Mouse (Mus musculus): Measurements from ENCODE around the gene Plekha3.

GRCm38 (mm10) chr2:76658551-76658950, 16.5 kb upstream of the Plekha3 start:
- no peak for TF ChIP-seq POLR2A (IDR thresholded peaks at IDR 0.05; ENCODE audit: insufficient read length, low read depth)
- no peak for TF ChIP-seq USF1 (IDR thresholded peaks at IDR 0.05; ENCODE audit: low read depth)
- no peak for TF ChIP-seq MYOG (IDR thresholded peaks at IDR 0.05; ENCODE audit: control insufficient read depth in 1 of 3, insufficient read depth in 1 of 3, insufficient read length in 2 of 3, low read depth in 2 of 3)
- no peak for TF ChIP-seq SRF (IDR thresholded peaks at IDR 0.05; ENCODE audit: control insufficient read depth, insufficient read length, low read depth)
- no peak for TF ChIP-seq MAX (IDR thresholded peaks at IDR 0.05; ENCODE audit: low read depth)
- TF ChIP-seq MYOD1 (IDR thresholded peaks at IDR 0.05; ENCODE audit: control insufficient read depth in 1 of 3, insufficient read length in 2 of 3, low read depth in 2 of 3) = no peak

Measured in myocyte (in vitro differentiated cells).